Mouse (Mus musculus): ENCODE results near the gene Myog. TPM values are rescaled to one million over a fixed set of nuclear protein-coding genes. Genes with fewer than 3 reads are reported as not detected.

The Myog gene
- polyA plus RNA-seq, 1 experiment from 2014 or later: 0.80 TPM

DNA sequence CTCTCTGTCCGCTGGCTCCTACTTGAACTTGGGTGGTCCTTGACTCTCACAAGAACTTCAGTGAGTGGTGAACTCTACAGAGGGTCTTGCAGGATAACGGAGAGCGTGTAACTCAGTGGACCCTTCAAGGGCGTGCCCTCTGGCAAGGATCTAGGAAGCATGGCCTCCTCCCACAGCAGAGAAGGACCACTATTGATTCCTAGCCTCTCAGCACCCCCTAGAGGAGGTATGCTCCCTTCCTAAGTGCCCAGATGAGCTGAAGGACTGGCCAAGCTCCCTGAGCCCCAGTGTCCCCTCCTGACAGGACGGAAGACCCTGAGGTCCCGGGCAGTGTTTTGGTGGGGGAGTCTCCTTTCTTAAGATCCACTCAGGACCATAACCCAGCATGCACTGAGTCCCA is 32.8 kb downstream of the Myog start:
- Histone ChIP-seq H3K4me3 (ENCODE audit: low read depth, low read length) (no peak overlapping the region), H3K27me3 (ENCODE audit: control insufficient read depth, insufficient read depth, low read length) (no peaks in the 10 kb centered on the region), H3K4me1 (ENCODE audit: control insufficient read depth, insufficient read depth, low read length) (no peaks in the 10 kb centered on the region), H3K9ac (replicated peaks; ENCODE audit: low read depth, low read length) (no peak overlapping the region), H3K27ac (ENCODE audit: low read depth, low read length) (no peak overlapping the region), H3K36me3 (ENCODE audit: control insufficient read depth, insufficient read depth, low read length) (no peaks in the 10 kb centered on the region), H3K9me3 (ENCODE audit: control insufficient read depth, low read length) (no peaks in the 10 kb centered on the region), H3K4me2 (ENCODE audit: low read depth, low read length) (no peak overlapping the region)
- 91% methylated on average over 6 of the region's 6 CpGs for WGBS
- no peak for ATAC-seq (ENCODE audit: low read depth)

DNA sequence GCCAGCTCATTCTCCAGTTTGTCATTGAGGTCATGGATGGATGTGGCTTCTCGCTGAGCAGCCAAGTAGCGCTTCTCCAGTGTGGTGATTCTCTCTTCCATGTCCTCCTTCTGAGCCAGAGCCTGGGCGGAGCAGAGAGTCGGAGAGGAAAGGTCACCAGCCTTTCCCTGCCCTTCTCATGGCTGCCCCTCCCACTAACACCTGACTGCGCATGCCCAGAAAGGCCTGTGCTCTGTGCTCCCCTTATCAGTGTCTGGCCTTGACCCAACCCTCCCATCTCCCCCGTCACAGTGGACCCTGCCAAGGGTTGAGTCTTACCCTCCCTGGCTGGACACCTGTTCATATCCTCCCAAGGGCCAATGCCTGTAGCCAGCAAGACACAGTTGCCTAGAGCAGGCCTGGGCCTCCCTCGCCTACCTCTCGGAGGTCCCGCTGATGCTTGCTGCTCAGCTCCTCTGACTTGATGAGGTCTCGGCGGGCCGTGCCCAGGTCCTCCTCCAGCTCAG is 37.1 kb downstream of the Myog start:
- Histone ChIP-seq H3K27me3 (ENCODE audit: control insufficient read depth, insufficient read depth, low read length) (no peaks in the 10 kb centered on the region), H3K9ac (replicated peaks; ENCODE audit: low read depth, low read length) (no peak overlapping the region), H3K36me3 (ENCODE audit: control insufficient read depth, insufficient read depth, low read length) (no peaks in the 10 kb centered on the region), H3K4me2 (ENCODE audit: low read depth, low read length) (no peak overlapping the region), H3K27ac (ENCODE audit: low read depth, low read length) (no peak overlapping the region), H3K4me1 (ENCODE audit: control insufficient read depth, insufficient read depth, low read length) (no peaks in the 10 kb centered on the region), H3K4me3 (ENCODE audit: low read depth, low read length) (no peak overlapping the region), H3K9me3 (ENCODE audit: control insufficient read depth, low read length) (no peaks in the 10 kb centered on the region)
- WGBS: 94% methylated on average over 12 of the region's 12 CpGs
- no peak for ATAC-seq (ENCODE audit: low read depth)

DNA sequence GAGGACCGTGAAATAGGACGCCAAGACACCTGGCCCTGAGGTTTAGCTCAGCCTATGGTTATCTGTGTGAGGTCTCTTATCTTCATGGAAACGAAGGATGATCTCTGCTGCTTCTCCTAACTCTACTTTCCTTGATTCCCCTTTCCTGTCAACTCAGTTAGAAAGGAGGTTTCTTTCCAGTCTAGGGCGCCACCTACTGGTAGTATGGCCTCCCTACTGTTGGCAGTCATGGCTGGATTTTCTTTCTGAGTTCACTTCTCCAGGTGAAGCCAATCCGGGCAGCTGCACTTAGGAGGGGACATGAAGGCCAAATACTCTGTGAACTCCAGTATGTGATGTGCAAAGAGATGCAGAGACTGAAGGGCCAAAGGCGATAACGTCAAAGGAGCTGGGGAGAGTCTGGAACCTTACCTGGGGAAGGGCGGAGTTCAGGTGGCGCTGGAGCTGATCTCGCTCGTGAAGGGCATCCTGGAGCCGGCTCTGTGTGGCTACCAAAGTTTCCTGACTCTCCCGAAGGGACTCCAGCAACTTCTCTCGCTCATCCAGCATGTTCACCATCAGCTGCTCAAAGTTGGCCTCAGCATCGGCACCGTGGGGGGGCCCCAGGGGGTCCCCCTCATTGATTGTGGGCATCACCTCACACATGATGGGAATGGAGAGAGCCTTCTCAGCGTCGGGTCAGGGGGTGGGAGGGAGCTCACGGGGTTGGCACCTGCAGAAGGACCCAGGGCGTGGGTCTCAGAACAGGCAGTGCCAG is 42.3 kb downstream of the Myog start:
- no peak overlapping the region for H3K27ac ChIP-seq (ENCODE audit: low read depth, low read length)
- no peak overlapping the region for H3K4me3 ChIP-seq (ENCODE audit: low read depth, low read length)
- H3K27me3 ChIP-seq (ENCODE audit: control insufficient read depth, insufficient read depth, low read length): no peaks in the 10 kb centered on the region
- no peak overlapping the region for H3K9ac ChIP-seq (replicated peaks; ENCODE audit: low read depth, low read length)
- no peaks in the 10 kb centered on the region for H3K36me3 ChIP-seq (ENCODE audit: control insufficient read depth, insufficient read depth, low read length)
- H3K4me2 ChIP-seq (ENCODE audit: low read depth, low read length): no peak overlapping the region
- H3K4me1 ChIP-seq (ENCODE audit: control insufficient read depth, insufficient read depth, low read length): no peaks in the 10 kb centered on the region
- WGBS: 63% methylated on average over 20 of the region's 20 CpGs
- ATAC-seq (ENCODE audit: low read depth): peak; percentile 55; the same call in 1 of the 2 replicates
- no peaks in the 10 kb centered on the region for H3K9me3 ChIP-seq (ENCODE audit: control insufficient read depth, low read length)

- H3K27ac ChIP-seq (ENCODE audit: low read depth, low read length): no peak within 1 kb of the TSS
- no peaks in the 10 kb centered on the region for H3K4me1 ChIP-seq (ENCODE audit: control insufficient read depth, insufficient read depth, low read length)
- peak; percentile 57; the same call in 1 of the 2 replicates for ATAC-seq (ENCODE audit: low read depth)
- no peaks in the 10 kb centered on the region for H3K27me3 ChIP-seq (ENCODE audit: control insufficient read depth, insufficient read depth, low read length)
- H3K4me2 ChIP-seq (ENCODE audit: low read depth, low read length): 0 out of 2 replicates have a peak within 1 kb of the TSS, but pooled peaks have one; percentile 4
- no peak within 1 kb of the TSS for H3K4me3 ChIP-seq (ENCODE audit: low read depth, low read length)
- H3K9ac ChIP-seq (replicated peaks; ENCODE audit: low read depth, low read length): no peak within 1 kb of the TSS
- H3K9me3 ChIP-seq (ENCODE audit: control insufficient read depth, low read length): no peaks in the 10 kb centered on the region
- WGBS: 62% methylated on average over 12 of the region's 13 CpGs
- no peaks in the 10 kb centered on the region for H3K36me3 ChIP-seq (ENCODE audit: control insufficient read depth, insufficient read depth, low read length)
Measured at GRCm38 (mm10) chr1:134332770-134333271, 43.0 kb downstream of the Myog start, which contains the start of gene Ppfia4. Ppfia4 (minus strand) TSS chr1:134332928.

GRCm38 (mm10) chr1:134333371-134334110 is 43.8 kb downstream of the Myog start:
- Histone ChIP-seq H3K9me3 (ENCODE audit: control insufficient read depth, low read length) (no peaks in the 10 kb centered on the region), H3K27ac (ENCODE audit: low read depth, low read length) (no peak overlapping the region), H3K36me3 (ENCODE audit: control insufficient read depth, insufficient read depth, low read length) (no peaks in the 10 kb centered on the region), H3K9ac (replicated peaks; ENCODE audit: low read depth, low read length) (no peak overlapping the region), H3K27me3 (ENCODE audit: control insufficient read depth, insufficient read depth, low read length) (no peaks in the 10 kb centered on the region), H3K4me3 (ENCODE audit: low read depth, low read length) (no peak overlapping the region), H3K4me1 (ENCODE audit: control insufficient read depth, insufficient read depth, low read length) (no peaks in the 10 kb centered on the region), H3K4me2 (ENCODE audit: low read depth, low read length) (no peak overlapping the region)
- WGBS: 82% methylated on average over 10 of the region's 10 CpGs
- no peak for ATAC-seq (ENCODE audit: low read depth)

DNA sequence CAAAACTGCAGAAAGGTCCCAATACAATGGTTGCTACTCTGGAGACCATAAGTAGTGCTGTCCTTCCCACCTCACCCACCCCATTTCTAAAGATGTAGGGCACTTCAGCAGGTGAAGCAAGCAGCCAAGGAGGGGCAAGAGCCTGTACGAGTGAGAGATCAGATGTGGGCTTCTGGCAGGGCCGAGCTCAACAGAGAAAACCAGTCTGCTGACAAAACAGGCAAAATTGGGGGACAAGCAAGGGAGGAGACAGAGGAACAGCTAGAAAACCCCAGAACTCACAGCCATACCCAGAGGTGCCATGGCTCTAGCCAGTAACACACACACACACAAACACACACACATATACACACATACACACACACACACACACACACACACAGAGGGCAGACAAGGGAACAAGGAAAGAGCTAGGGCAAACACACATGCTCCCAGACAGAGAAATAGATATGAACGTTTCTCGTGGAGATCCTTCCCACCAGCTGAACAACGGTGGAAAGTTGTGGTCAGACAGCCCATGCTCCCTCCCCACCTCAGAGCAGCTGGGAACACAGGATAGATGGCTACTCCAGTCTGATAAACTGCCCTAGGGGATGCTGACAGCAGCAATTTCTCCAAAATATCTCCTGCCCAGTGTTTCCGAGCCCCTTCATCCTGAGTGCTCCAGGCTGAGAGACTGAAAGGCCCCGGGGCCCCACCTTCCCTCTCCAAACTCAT is 44.5 kb downstream of the Myog start:
- 76% methylated on average over 7 of the region's 7 CpGs for WGBS
- Histone ChIP-seq H3K36me3 (ENCODE audit: control insufficient read depth, insufficient read depth, low read length) (no peaks in the 10 kb centered on the region), H3K4me2 (ENCODE audit: low read depth, low read length) (no peak overlapping the region), H3K4me3 (ENCODE audit: low read depth, low read length) (no peak overlapping the region), H3K9ac (replicated peaks; ENCODE audit: low read depth, low read length) (no peak overlapping the region), H3K4me1 (ENCODE audit: control insufficient read depth, insufficient read depth, low read length) (no peaks in the 10 kb centered on the region), H3K27me3 (ENCODE audit: control insufficient read depth, insufficient read depth, low read length) (no peaks in the 10 kb centered on the region), H3K9me3 (ENCODE audit: control insufficient read depth, low read length) (no peaks in the 10 kb centered on the region), H3K27ac (ENCODE audit: low read depth, low read length) (no peak overlapping the region)
- no peak for ATAC-seq (ENCODE audit: low read depth)

DNA sequence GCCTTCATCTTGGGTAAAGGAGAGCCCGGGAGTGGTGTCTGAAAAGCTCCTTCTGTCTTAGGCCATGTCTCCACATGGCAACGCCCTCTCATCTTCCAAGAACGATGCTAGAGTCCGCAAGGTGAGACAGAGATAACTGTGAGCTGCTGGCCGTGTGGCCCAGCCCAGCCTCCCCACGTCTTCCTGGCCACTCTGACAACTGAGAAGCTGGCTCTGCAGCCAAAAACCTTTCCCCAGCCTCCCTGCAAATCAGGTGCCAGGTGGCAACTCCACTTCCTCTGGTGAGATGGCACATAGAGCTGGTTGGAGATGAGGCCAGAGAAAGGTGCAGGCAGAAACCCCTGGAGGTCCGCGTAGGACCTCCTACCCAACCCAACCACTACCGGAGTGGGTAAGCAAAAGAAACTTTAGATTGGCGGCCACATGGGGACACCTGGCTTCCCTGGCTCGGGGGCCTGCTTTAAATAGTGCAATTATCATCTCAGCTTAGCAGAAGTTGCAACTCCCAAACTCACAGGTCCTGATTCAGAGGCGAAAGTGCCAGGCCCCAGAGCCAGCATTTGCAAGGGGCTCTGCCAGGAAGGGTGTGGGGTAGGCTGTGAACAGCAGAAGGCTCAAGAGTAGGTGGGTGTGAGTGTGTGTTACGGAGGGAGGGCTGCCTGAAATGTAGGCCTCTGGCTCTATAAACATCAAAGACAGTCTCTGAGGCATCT is 45.6 kb downstream of the Myog start:
- H3K27ac ChIP-seq (ENCODE audit: low read depth, low read length): no peak overlapping the region
- no peak for ATAC-seq (ENCODE audit: low read depth)
- no peak overlapping the region for H3K9ac ChIP-seq (replicated peaks; ENCODE audit: low read depth, low read length)
- no peak overlapping the region for H3K4me3 ChIP-seq (ENCODE audit: low read depth, low read length)
- no peaks in the 10 kb centered on the region for H3K27me3 ChIP-seq (ENCODE audit: control insufficient read depth, insufficient read depth, low read length)
- H3K4me2 ChIP-seq (ENCODE audit: low read depth, low read length): no peak overlapping the region
- 77% methylated on average over 13 of the region's 13 CpGs for WGBS
- no peaks in the 10 kb centered on the region for H3K4me1 ChIP-seq (ENCODE audit: control insufficient read depth, insufficient read depth, low read length)
- H3K36me3 ChIP-seq (ENCODE audit: control insufficient read depth, insufficient read depth, low read length): no peaks in the 10 kb centered on the region
- no peaks in the 10 kb centered on the region for H3K9me3 ChIP-seq (ENCODE audit: control insufficient read depth, low read length)

- H3K36me3 ChIP-seq (ENCODE audit: control insufficient read depth, insufficient read depth, low read length): no peaks in the 10 kb centered on the region
- no peaks in the 10 kb centered on the region for H3K4me1 ChIP-seq (ENCODE audit: control insufficient read depth, insufficient read depth, low read length)
- no peak overlapping the region for H3K27ac ChIP-seq (ENCODE audit: low read depth, low read length)
- H3K4me3 ChIP-seq (ENCODE audit: low read depth, low read length): no peak overlapping the region
- H3K9ac ChIP-seq (replicated peaks; ENCODE audit: low read depth, low read length): no peak overlapping the region
- no peaks in the 10 kb centered on the region for H3K9me3 ChIP-seq (ENCODE audit: control insufficient read depth, low read length)
- WGBS: 93% methylated on average over 12 of the region's 12 CpGs
- H3K4me2 ChIP-seq (ENCODE audit: low read depth, low read length): no peak overlapping the region
- no peaks in the 10 kb centered on the region for H3K27me3 ChIP-seq (ENCODE audit: control insufficient read depth, insufficient read depth, low read length)
- no peak for ATAC-seq (ENCODE audit: low read depth)
Measured at GRCm38 (mm10) chr1:134335924-134336810, 46.4 kb downstream of the Myog start.
